Mouse (Mus musculus) liver, embryonic 15.5 days (tissue): ENCODE measurements around the gene Slc12a5. TPM values are rescaled to one million over a fixed set of nuclear protein-coding genes. Genes with fewer than 3 reads are reported as not detected.

Experiments
- ATAC-seq: fragments of 200-750 bp; cut with Nextera tagmentation; 2 replicates; pipeline ENCODE4 v1.8.0; 2017; ENCODE audit warnings: moderate number of reproducible peaks, mild to moderate bottlenecking, moderate library complexity; ENCODE audit not compliant: insufficient read depth
- H3K27ac ChIP-seq: fragments of 300-500 bp; sonication (generic); replicated peaks from 2 replicates; pipeline ENCODE4 v1.5.1; 2015; ENCODE audit warnings: mild to moderate bottlenecking, inconsistent platforms
- H3K27me3 ChIP-seq: fragments of 300-500 bp; sonication (generic); 2 replicates; pipeline ENCODE4 v1.6.1; 2015; ENCODE audit warnings: mild to moderate bottlenecking, inconsistent platforms
- H3K36me3 ChIP-seq: fragments of 300-500 bp; sonication (generic); replicated peaks from 2 replicates; pipeline ENCODE4 v1.6.1; 2015; ENCODE audit warnings: moderate library complexity, mild to moderate bottlenecking, inconsistent platforms
- H3K4me1 ChIP-seq: fragments of 300-500 bp; sonication (generic); replicated peaks from 2 replicates; pipeline ENCODE4 v1.6.1; 2015; ENCODE audit warnings: inconsistent platforms
- H3K4me2 ChIP-seq: fragments of 300-500 bp; sonication (generic); 2 replicates; pipeline ENCODE4 v1.6.1; 2015; ENCODE audit warnings: moderate library complexity, mild to moderate bottlenecking, inconsistent platforms
- H3K4me3 ChIP-seq: fragments of 300-500 bp; sonication (generic); replicated peaks from 2 replicates; pipeline ENCODE4 v1.5.1; 2015; ENCODE audit warnings: mild to moderate bottlenecking, inconsistent platforms
- H3K9ac ChIP-seq: fragments of 300-500 bp; sonication (generic); 2 replicates; pipeline ENCODE4 v1.6.1; 2015; ENCODE audit warnings: moderate library complexity, mild to moderate bottlenecking, inconsistent platforms
- H3K9me3 ChIP-seq: fragments of 300-500 bp; sonication (generic); replicated peaks from 2 replicates; pipeline ENCODE4 v1.6.1; 2016; ENCODE audit warnings: inconsistent platforms
- WGBS: fragments of 180-500 bp; shearing (Covaris S2); methylation state at CpG from one replicate; pipeline ENCODE4 v1.1.7; 2015; ENCODE audit warnings: mixed read lengths; ENCODE audit not compliant: insufficient replicate concordance; 5-methylcytosine and 5-hydroxymethylcytosine counted together
- polyA plus RNA-seq: library from polyadenylated mRNA; unstranded; fragments of >200 nt; fragmentation: Nextera tagmentation; extraction: Ambion mirVana; gene quantifications from 2 replicates; pipeline ENCODE4 v1.2.1, GENCODE M21; 2015

The Slc12a5 gene
- polyA plus RNA-seq, 1 experiment from 2014 or later, result 0.26 TPM

DNA sequence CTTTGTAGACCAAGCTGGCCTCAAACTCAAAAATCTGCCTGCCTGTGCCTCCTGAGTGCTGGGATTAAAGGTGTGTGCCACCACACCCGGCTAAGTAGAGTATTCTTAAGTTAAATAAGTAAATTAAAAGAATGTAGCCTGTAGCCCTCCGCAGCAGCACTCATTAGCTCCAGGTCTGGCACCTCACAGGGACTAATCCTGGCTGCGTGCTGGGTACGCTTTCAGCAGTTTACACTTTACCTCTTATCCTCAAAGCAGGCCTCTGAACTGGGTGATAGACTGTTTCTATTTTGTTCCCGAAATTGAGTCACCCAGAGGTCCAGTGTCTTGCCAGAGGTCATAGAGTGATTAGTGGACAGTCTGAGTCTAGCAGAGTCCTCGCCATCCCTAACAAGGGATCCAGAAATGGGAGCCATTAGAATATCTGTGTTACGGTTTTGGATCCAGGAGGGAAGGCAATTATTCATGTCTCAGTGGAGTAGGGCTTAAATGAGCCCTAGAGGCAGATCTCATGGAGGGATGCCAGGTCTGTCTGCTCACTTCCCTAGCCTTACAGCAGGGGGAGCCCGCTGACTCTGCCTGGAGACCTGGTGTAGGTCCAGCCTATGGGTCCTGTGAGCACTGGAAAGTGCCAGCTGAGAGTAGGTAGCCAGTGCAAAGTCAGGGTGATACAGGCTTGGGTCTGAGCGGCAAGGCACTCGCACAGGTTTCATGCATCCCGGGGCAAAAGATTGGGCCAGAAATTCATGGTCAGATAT lies 36.3 kb upstream of the Slc12a5 start:
- ATAC-seq, result peak; percentile 47; the same call in 1 of the 2 replicates
- Histone ChIP-seq H3K9me3 (no peaks in the 10 kb centered on the region), H3K27ac (no peak overlapping the region), H3K4me2 (no peak overlapping the region), H3K27me3 (peaks cover 22% of the 10 kb centered on the region), H3K4me1 (no peaks in the 10 kb centered on the region), H3K9ac (no peak overlapping the region), H3K36me3 (peaks cover 6% of the 10 kb centered on the region; the same call in 1 of the 2 replicates), H3K4me3 (no peak overlapping the region)
- whole genome bisulfite sequencing, result 30% methylated on average over 11 of the region's 11 CpGs

GRCm38 (mm10) chr2:164930706-164931581 lies 29.7 kb upstream of the Slc12a5 start:
- no peaks in the 10 kb centered on the region for H3K9me3 ChIP-seq
- no peak overlapping the region for H3K4me2 ChIP-seq
- H3K9ac ChIP-seq, result no peak overlapping the region
- WGBS, result 39% methylated on average over 11 of the region's 11 CpGs
- no peak for ATAC-seq
- peaks cover 84% of the 10 kb centered on the region for H3K27me3 ChIP-seq
- no peaks in the 10 kb centered on the region for H3K36me3 ChIP-seq
- no peak overlapping the region for H3K4me3 ChIP-seq
- no peaks in the 10 kb centered on the region for H3K4me1 ChIP-seq
- no peak overlapping the region for H3K27ac ChIP-seq

DNA sequence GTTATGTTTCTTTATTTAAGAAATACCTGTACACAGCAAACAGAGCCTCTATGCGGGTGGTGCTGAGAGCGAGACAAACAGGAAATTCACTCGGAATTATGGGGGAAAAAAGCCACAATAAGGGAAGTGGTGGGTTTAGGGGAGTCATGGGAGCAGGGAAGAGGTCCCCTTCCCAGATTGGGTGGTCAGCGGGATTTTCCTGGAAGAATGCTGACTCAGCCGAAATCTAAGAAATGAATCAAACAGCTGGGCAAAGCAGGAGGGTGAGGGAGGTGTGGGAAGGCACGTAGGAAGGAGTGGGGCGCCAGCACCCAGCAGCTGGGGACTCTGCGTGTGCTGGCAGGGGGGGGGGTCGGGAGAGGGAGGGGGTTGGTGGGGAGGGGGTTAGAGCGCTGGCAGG lies 27.1 kb upstream of the Slc12a5 start:
- H3K27ac ChIP-seq, result no peak overlapping the region
- no peak overlapping the region for H3K4me2 ChIP-seq
- no peak for ATAC-seq
- H3K36me3 ChIP-seq, result no peaks in the 10 kb centered on the region
- no peak overlapping the region for H3K9ac ChIP-seq
- 26% methylated on average over 10 of the region's 10 CpGs for WGBS
- no peaks in the 10 kb centered on the region for H3K9me3 ChIP-seq
- H3K27me3 ChIP-seq, result peaks cover 94% of the 10 kb centered on the region
- H3K4me3 ChIP-seq, result no peak overlapping the region
- peaks cover 3% of the 10 kb centered on the region; the same call in 1 of the 2 replicates for H3K4me1 ChIP-seq

DNA sequence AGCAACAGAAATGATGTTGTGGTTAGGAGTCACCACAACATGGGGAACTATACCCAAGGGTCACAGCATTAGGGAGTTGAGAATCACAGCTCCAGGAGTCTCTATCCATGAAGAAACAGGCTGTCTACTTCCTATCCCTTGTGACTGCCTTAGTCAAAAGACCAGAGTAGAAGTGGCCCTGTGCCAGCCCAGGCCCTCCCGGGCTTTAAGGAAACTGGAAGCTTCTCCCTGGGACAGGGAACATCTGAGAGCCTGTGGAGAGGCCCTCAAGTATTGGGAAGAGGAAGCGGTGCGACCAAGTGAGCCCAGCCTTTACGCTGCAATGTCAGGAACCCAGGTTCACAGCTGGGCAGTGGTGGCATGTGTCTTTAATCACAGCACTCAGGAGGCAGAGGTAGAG lies 24.6 kb upstream of the Slc12a5 start:
- H3K27me3 ChIP-seq, result peaks cover 100% of the 10 kb centered on the region
- H3K4me1 ChIP-seq, result peaks cover 10% of the 10 kb centered on the region; the same call in 1 of the 2 replicates
- 46% methylated on average over 4 of the region's 4 CpGs for WGBS
- ATAC-seq, result no peak
- no peak overlapping the region for H3K4me2 ChIP-seq
- H3K9me3 ChIP-seq, result no peaks in the 10 kb centered on the region
- H3K4me3 ChIP-seq, result no peak overlapping the region
- no peak overlapping the region for H3K27ac ChIP-seq
- H3K9ac ChIP-seq, result no peak overlapping the region
- H3K36me3 ChIP-seq, result no peaks in the 10 kb centered on the region

DNA sequence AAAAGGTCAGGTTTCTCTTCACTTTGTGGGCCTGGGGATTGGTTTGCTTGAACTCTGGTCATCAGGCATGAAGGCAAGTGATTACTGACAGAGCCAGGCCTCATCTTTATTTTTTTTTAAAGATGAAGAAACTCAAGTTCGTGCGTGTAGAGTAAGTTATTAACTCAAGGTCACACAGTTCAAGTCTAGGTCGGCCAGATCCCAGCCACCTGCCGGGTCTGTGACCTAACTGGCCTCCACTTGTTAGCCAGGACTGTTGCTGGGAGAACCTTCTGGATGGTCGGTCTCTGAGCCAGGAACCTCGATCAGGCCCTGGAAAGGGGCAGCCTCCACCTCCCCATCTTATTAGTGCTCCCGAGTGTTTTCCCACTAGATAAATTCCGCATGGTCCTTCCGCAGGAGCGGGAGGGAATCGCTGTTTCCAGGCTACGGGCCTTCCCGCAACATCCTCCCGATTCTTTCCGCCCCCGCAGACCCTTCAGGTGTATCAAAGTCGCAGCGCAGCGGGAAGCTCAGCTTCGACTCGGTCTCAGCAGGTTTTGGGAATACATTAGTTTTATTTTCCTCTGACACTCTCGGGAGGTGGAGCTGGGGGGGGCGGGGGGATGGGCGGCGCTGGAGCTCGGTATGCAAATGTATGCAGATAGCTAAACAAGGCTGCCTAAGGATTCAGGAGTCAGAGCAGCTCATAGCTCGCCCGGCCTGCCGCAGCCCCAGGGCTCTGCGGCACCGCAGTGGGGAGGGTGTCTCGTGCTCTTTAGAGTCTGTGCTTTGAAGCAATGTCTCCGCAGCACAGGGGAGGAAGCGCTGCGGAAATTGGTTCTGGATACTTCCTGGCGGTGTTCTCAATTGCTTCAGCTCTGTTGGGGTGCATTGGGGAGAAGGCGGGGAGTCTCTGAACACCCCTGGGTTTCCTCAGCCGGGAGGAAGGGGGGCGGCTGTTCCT lies 22.2 kb upstream of the Slc12a5 start:
- peak overlapping the region; percentile 21 for H3K4me3 ChIP-seq
- H3K4me1 ChIP-seq, result peaks cover 16% of the 10 kb centered on the region
- H3K4me2 ChIP-seq, result peak overlapping the region; percentile 57
- H3K36me3 ChIP-seq, result no peaks in the 10 kb centered on the region
- 4% methylated on average over 39 of the region's 39 CpGs for WGBS
- H3K27me3 ChIP-seq, result peaks cover 99% of the 10 kb centered on the region
- no peaks in the 10 kb centered on the region for H3K9me3 ChIP-seq
- no peak overlapping the region for H3K27ac ChIP-seq
- 0 out of 2 replicates have a peak, but pooled peaks have one; percentile 14 for ATAC-seq
- no peak overlapping the region for H3K9ac ChIP-seq

- no peak for ATAC-seq
- no peak overlapping the region for H3K9ac ChIP-seq
- H3K36me3 ChIP-seq, result no peaks in the 10 kb centered on the region
- no peaks in the 10 kb centered on the region for H3K9me3 ChIP-seq
- no peak overlapping the region for H3K27ac ChIP-seq
- peaks cover 92% of the 10 kb centered on the region for H3K27me3 ChIP-seq
- whole genome bisulfite sequencing, result 4% methylated on average over 11 of the region's 11 CpGs
- peaks cover 16% of the 10 kb centered on the region for H3K4me1 ChIP-seq
- peak overlapping the region; percentile 57 for H3K4me2 ChIP-seq
- peak overlapping the region; percentile 21; the same call in 1 of the 2 replicates for H3K4me3 ChIP-seq
These were observed 21.5 kb upstream of the Slc12a5 start for GRCm38 (mm10) chr2:164939106-164939505.

DNA sequence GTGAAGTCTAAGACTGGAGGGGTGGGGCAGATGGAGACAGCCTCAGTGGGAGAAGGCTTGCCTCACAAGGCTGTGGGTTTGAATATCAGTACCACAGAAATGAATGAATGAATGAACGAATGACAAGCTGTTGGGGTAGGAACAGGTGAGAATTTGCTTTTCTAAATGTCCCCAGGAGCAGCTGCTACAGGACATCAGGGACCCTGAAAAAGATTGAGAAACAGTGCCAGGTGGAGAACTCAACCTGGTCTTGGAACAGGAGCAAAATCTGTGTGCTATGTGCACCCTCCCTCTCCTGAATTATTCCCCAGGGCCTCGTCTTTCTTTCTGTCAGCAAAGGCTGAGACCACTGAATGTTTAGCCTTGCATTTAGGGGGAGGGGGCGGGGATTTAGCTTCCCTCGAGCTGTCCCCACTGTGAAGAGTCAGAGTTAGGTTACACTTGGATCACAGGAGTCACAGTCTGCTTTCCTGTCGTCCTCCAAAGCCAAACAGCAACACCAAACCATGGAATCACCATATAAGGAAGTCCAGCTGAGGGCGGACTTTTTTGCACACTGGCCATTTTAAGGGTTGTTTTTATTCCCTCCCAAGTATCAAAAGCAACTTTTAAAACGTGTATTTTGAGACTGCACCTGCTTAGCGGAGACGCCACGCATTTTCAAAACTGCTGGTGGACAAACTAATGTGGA lies 20.3 kb upstream of the Slc12a5 start, which contains the start of gene Mmp9:
Gene Mmp9, plus strand, starts transcription at position 641 of the 691 bp plus-strand sequence.
- no peak within 1 kb of the TSS for H3K4me3 ChIP-seq
- H3K27me3 ChIP-seq, result peaks cover 86% of the 10 kb centered on the region
- 20% methylated on average over 10 of the region's 10 CpGs for WGBS
- no peak within 1 kb of the TSS; the same call in 1 of the 2 replicates for H3K4me2 ChIP-seq
- peaks cover 16% of the 10 kb centered on the region for H3K4me1 ChIP-seq
- ATAC-seq, result no peak
- no peak within 1 kb of the TSS for H3K9ac ChIP-seq
- no peaks in the 10 kb centered on the region for H3K36me3 ChIP-seq
- H3K9me3 ChIP-seq, result no peaks in the 10 kb centered on the region
- no peak within 1 kb of the TSS for H3K27ac ChIP-seq

DNA sequence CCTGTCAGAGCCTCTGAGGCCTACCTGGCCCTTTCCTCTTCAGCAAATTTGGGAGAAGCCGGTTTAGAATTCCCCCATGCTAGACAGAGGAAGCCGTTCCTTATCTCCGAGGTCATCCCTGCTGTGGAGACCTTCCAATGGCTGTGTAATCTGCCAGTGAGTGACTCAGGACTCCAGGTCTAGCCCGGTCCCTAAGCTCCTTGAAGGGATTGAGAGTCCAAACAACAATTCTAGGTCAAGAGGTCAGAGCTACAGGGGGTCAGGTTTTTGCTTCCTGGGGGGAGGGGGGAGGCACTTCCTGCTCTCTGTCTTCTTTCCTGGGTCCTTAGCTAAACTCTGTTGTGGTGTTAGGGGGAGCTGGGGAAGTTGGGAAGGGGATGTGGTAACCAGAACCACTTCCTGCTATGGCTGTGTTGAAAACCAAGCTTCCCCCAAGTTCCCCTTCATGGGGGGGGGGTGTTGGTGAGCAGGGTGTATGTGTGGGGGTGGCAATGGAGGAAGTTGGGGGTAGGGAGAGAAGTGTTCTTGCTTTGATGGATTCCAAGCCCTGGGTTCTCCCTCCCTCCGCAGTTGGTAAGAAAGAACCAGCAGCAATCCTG lies 17.8 kb upstream of the Slc12a5 start:
- Histone ChIP-seq H3K36me3 (no peaks in the 10 kb centered on the region), H3K27me3 (peaks cover 84% of the 10 kb centered on the region), H3K4me2 (0 out of 2 replicates have a peak overlapping the region, but pooled peaks have one; percentile 1), H3K27ac (no peak overlapping the region), H3K9ac (no peak overlapping the region), H3K9me3 (no peaks in the 10 kb centered on the region), H3K4me3 (no peak overlapping the region), H3K4me1 (peaks cover 16% of the 10 kb centered on the region)
- WGBS, result under 1% methylated on average over 5 of the region's 5 CpGs
- peak; percentile 31 for ATAC-seq

DNA sequence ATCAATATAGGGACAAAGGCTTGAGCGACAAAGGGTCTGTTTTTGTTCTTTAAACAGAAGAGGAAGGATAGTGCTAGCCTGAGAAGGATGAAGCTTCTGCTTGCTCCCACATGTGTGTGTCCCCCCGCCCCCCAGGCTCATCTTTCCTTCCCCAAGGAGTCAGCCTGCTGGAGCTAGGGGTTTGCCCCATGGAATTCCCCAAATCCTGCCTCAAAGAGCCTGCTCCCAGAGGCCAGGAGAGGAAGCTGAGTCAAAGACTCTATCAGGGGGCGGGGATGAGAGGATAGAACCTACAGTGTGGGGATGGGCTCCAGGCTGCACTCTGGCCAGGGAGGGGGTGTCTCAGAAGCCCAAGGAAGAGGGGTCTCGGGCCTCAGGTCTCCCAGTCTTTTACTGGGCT lies 13.1 kb upstream of the Slc12a5 start:
- ATAC-seq, result no peak
- 13% methylated on average over 4 of the region's 4 CpGs for WGBS
- no peaks in the 10 kb centered on the region for H3K36me3 ChIP-seq
- H3K9me3 ChIP-seq, result no peaks in the 10 kb centered on the region
- peaks cover 84% of the 10 kb centered on the region for H3K27me3 ChIP-seq
- H3K27ac ChIP-seq, result no peak overlapping the region
- no peak overlapping the region for H3K4me2 ChIP-seq
- no peak overlapping the region for H3K4me3 ChIP-seq
- peaks cover 9% of the 10 kb centered on the region; the same call in 1 of the 2 replicates for H3K4me1 ChIP-seq
- no peak overlapping the region for H3K9ac ChIP-seq

DNA sequence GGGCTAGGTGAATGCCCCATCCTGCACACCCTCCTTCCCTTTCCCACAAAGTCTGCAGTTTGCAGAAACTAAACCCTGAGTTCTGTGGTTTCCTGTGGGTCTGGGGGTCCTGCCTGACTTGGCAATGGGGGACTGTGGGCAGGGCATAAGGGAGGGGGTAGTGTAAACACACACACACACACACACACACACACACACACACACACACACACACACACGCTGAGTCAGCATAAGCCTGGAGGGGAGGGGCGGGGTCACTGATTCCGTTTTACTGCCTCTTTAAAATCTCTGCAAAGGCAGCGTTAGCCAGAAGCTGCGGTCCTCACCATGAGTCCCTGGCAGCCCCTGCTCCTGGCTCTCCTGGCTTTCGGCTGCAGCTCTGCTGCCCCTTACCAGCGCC lies 12.7 kb upstream of the Slc12a5 start:
- 3% methylated on average over 6 of the region's 7 CpGs for WGBS
- 0 out of 2 replicates have a peak, but pooled peaks cover 9% of the 10 kb centered on the region for H3K4me1 ChIP-seq
- H3K27ac ChIP-seq, result no peak overlapping the region
- H3K27me3 ChIP-seq, result peaks cover 83% of the 10 kb centered on the region
- no peak for ATAC-seq
- no peaks in the 10 kb centered on the region for H3K36me3 ChIP-seq
- no peak overlapping the region for H3K4me2 ChIP-seq
- H3K4me3 ChIP-seq, result no peak overlapping the region
- no peaks in the 10 kb centered on the region for H3K9me3 ChIP-seq
- H3K9ac ChIP-seq, result no peak overlapping the region
